ENCODE assay signal across 28 mouse cellular contexts in the genomic region with DNA sequence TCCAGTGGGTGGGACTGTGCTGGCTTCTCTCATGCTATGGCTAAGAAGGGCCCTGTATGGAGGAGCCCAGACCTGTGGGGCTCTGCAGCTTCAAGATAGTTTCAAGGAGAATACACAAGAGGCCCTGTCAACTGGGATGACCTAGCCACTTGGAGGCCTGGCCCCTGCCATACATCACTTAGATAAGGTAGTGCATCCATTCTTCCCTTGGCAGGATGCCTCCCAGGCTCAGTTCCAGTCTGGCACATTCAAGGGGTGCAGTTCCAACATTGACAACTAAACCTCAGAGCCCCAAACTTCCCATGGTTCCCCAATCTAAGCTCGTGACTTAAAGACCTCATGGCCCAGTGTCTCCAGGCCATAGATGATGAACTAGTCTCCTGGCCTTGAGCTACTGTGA. TPM values are rescaled to one million over a fixed set of nuclear protein-coding genes. Genes with fewer than 3 reads are reported as not detected.
A peak's percentile ranks its signal among the peaks of the same experiment; 100 is the strongest.
DNase-seq lines count a peak whose midpoint lies in the region; ATAC-seq and TF ChIP-seq lines count a peak whose summit lies in the region.
"Had no signal": no experiment of that assay in that cellular context is flagged by ENCODE, and none has a peak within 500 bp of the region (broad histone marks: within the 10 kb centered on the region; RNA-seq: fewer than 3 reads in every experiment).

No protein-coding gene starts in this region.

- no peak for ATAC-seq in hindbrain, embryonic 12.5 days (ENCODE audit: low FRiP score)
- ATAC-seq: forebrain, embryonic 15.5 days; intestine, postnatal 0 days had no signal

- WGBS in olfactory bulb, adult 2 months: 42% methylated on average over 1 of the region's 1 CpGs
- 88% methylated on average over 1 of the region's 1 CpGs for WGBS in hindbrain, embryonic 12.5 days

- no peak for TF ChIP-seq POLR2A in olfactory bulb, adult 2 months (IDR thresholded peaks at IDR 0.05; ENCODE audit: insufficient read depth, low read depth, low read length)

- DNase-seq in adrenal gland, postnatal 10 days: peak; percentile 68
- no peak for DNase-seq in adrenal gland, postnatal 4 days (ENCODE audit: low spot score in 2 of 2)
- no peak for DNase-seq in layer of hippocampus, adult 2 months (ENCODE audit: low spot score in 2 of 2)
- no peak for DNase-seq in layer of hippocampus, adult 9-10 months (ENCODE audit: low spot score)
- DNase-seq in adrenal gland, postnatal 25 days: peak; percentile 66
- DNase-seq: B cell, adult 2 months; cerebellum, adult 11 months; cerebellum, adult 8-10 months; cerebellum, postnatal 36 days; embryo, embryonic 11 days; gastrocnemius, postnatal 25 days; heart, adult 2 months; heart, postnatal 14 days; heart, postnatal 4 days had no signal

- peaks cover 49% of the 10 kb centered on the region for H3K4me1 ChIP-seq in olfactory bulb, adult 2 months (ENCODE audit: control insufficient read depth, insufficient read depth, low read length)
- H3K4me1 ChIP-seq in hindbrain, embryonic 12.5 days: no peaks in the 10 kb centered on the region
- H3K4me1 ChIP-seq: embryonic facial prominence, embryonic 10.5 days; embryonic facial prominence, embryonic 13.5 days; forebrain, embryonic 12.5 days; heart, embryonic 10.5 days; heart, embryonic 13.5 days had no signal

- no peaks in the 10 kb centered on the region for H3K9me3 ChIP-seq in hindbrain, embryonic 12.5 days (replicated peaks)
- H3K9me3 ChIP-seq: embryonic facial prominence, embryonic 10.5 days; embryonic facial prominence, embryonic 13.5 days; forebrain, embryonic 12.5 days; forebrain, embryonic 15.5 days; G1E; heart, embryonic 10.5 days; heart, embryonic 13.5 days; hindbrain, embryonic 15.5 days had no signal

- TF ChIP-seq CTCF in layer of hippocampus, adult 2 months (conservative IDR thresholded peaks at IDR 0.05): no peak
- TF ChIP-seq CTCF in olfactory bulb, adult 2 months (IDR thresholded peaks at IDR 0.05; ENCODE audit: insufficient read depth, low read depth, low read length): no peak

- H3K27me3 ChIP-seq in hindbrain, embryonic 12.5 days: peaks cover 12% of the 10 kb centered on the region
- H3K27me3 ChIP-seq: CH12.LX; embryonic facial prominence, embryonic 13.5 days; forebrain, embryonic 15.5 days; hindbrain, embryonic 15.5 days had no signal

- H3K4me3 ChIP-seq in layer of hippocampus, adult 2 months: no peak overlapping the region
- no peak overlapping the region for H3K4me3 ChIP-seq in olfactory bulb, adult 2 months (ENCODE audit: insufficient read depth, low read depth, low read length)
- H3K4me3 ChIP-seq in hindbrain, embryonic 12.5 days: no peak overlapping the region
- H3K4me3 ChIP-seq: embryonic facial prominence, embryonic 10.5 days; embryonic facial prominence, embryonic 13.5 days; erythroblast, embryonic 14.5 days; forebrain, embryonic 12.5 days; forebrain, embryonic 15.5 days; heart, adult 2 months; heart, embryonic 10.5 days; heart, embryonic 13.5 days; hindbrain, embryonic 15.5 days had no signal

- H3K27ac ChIP-seq in layer of hippocampus, adult 2 months: peak overlapping the region; percentile 46; the same call in 1 of the 2 replicates
- 0 out of 2 replicates have a peak overlapping the region, but pooled peaks have one; percentile 5 for H3K27ac ChIP-seq in olfactory bulb, adult 2 months (ENCODE audit: insufficient read depth, low read depth, low read length)
- H3K27ac ChIP-seq in hindbrain, embryonic 12.5 days: no peak overlapping the region
- H3K27ac ChIP-seq: embryonic facial prominence, embryonic 10.5 days; embryonic facial prominence, embryonic 13.5 days; forebrain, embryonic 12.5 days; forebrain, embryonic 15.5 days; heart, adult 2 months; heart, embryonic 10.5 days; heart, embryonic 13.5 days; hindbrain, embryonic 15.5 days had no signal

- no peak overlapping the region for H3K4me2 ChIP-seq in hindbrain, embryonic 12.5 days (replicated peaks)
- H3K4me2 ChIP-seq: embryonic facial prominence, embryonic 13.5 days; forebrain, embryonic 12.5 days; forebrain, embryonic 15.5 days; heart, embryonic 13.5 days; hindbrain, embryonic 15.5 days had no signal

- no peak overlapping the region for H3K9ac ChIP-seq in hindbrain, embryonic 12.5 days
- H3K9ac ChIP-seq: embryonic facial prominence, embryonic 13.5 days; forebrain, embryonic 12.5 days; forebrain, embryonic 15.5 days; heart, embryonic 13.5 days; hindbrain, embryonic 15.5 days had no signal

- H3K36me3 ChIP-seq in hindbrain, embryonic 12.5 days: peaks cover 58% of the 10 kb centered on the region
- H3K36me3 ChIP-seq: embryonic facial prominence, embryonic 10.5 days; heart, embryonic 10.5 days had no signal

RNA-seq across cellular contexts. Expression of gene Ppara, which starts 40.4 kb away (rescaled TPM):
- total RNA-seq in adrenal gland, postnatal 10 days (2021): 100 to 1,000 TPM in 1 of 2 experiments, 10 to 100 TPM in 1; 95.3 to 120 TPM
- 10 to 100 TPM; 17.2 to 29.4 TPM for total RNA-seq in adrenal gland, postnatal 4 days (2021)
- total RNA-seq in layer of hippocampus, adult 2 months (2021): 1 to 10 TPM; 3.1 to 3.9 TPM
- total RNA-seq in adrenal gland, postnatal 25 days (2021): 28.5 and 42.3 TPM in 2 replicates
- not detected in 2 replicates for polyA plus RNA-seq in olfactory bulb, adult 2 months (2012; ENCODE audit: insufficient read depth, insufficient read length, low replicate concordance, missing spikeins)
- 1.0 and 1.1 TPM in 2 replicates for polyA plus RNA-seq in hindbrain, embryonic 12.5 days (2016; fragmentation: Nextera tagmentation; extraction: Ambion mirVana)
- total RNA-seq: CH12.LX; granulocyte monocyte progenitor cell, adult 5-6 weeks had no signal
- polyA plus RNA-seq: erythroblast, embryonic 14.5 days; G1E had no signal

Comparison
In these comparisons a context has a peak if more than half of its experiments do, and no peak if none do; other contexts are left out.
1. DNase-seq: peak in adrenal gland, postnatal 10 days (single experiment) and adrenal gland, postnatal 25 days (single experiment); none in adrenal gland, postnatal 4 days (0 of 2), layer of hippocampus, adult 2 months (0 of 2) and layer of hippocampus, adult 9-10 months (single experiment).